In the genomic region with DNA sequence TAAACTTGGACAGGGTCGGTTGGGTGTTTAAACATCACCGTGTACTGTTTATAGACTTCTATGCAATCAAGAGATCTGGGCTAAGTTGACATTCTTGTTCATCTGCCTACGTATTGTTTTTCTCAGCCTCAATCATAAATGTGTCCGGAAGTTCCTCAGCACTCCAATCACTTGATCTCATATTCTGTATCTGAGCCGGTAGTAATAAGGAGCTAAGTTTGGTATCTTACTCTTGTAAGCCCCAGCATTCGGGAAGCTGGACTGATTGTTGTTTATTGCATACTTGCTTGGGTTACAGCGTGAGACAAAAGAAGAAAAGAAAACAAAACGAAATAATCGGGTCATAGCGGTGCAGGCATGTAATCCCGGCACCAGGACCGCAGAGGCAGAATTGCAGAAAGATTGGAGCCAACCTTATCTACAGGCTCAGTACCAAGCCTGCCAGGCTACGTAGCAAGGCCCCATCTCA, we compare ENCODE assay signal across 8 mouse cellular contexts. TPM values are rescaled to one million over a fixed set of nuclear protein-coding genes. Genes with fewer than 3 reads are reported as not detected.
A peak's percentile ranks its signal among the peaks of the same experiment; 100 is the strongest.
DNase-seq lines count a peak whose midpoint lies in the region; ATAC-seq and TF ChIP-seq lines count a peak whose summit lies in the region.

No protein-coding gene starts in this region.

- DNase-seq in heart, adult 2 months, result no peak
- no peak for DNase-seq in heart, postnatal 36 days
- DNase-seq in CD4-positive, CD25-positive, alpha-beta regulatory T cell, adult 2 months (ENCODE audit: low read depth, low spot score), result peak; percentile 73
- DNase-seq in embryo, embryonic 11 days, result peak; percentile 9
- peak; percentile 21 for DNase-seq in neural tube, embryonic 10.5 days (ENCODE audit: extremely low spot score, low spot score)
- DNase-seq in ovary, postnatal 36 days (ENCODE audit: low spot score), result no peak
- no peak for DNase-seq in urinary bladder, postnatal 36 days (ENCODE audit: low spot score in 2 of 2)

- no peak for TF ChIP-seq EP300 in heart, adult 2 months (IDR thresholded peaks at IDR 0.05; ENCODE audit: insufficient read depth, low read depth, low read length)

- H3K79me2 ChIP-seq in heart, adult 2 months (replicated peaks; ENCODE audit: control insufficient read depth, insufficient read depth, low read length), result peaks cover 4% of the 10 kb centered on the region

- peaks cover 2% of the 10 kb centered on the region; the same call in 1 of the 2 replicates for H3K36me3 ChIP-seq in heart, adult 2 months (ENCODE audit: control insufficient read depth, insufficient read depth, low read length)
- H3K36me3 ChIP-seq in intestine, embryonic 15.5 days, result no peaks in the 10 kb centered on the region

- TF ChIP-seq POLR2A in heart, adult 2 months (IDR thresholded peaks at IDR 0.05; ENCODE audit: insufficient read depth, low read depth, low read length), result no peak

- intact Hi-C loops in heart, adult 2 months (cut with DNase I), result loop anchor here (5.0 kb wide), 3 partner anchors 218 to 432 kb away; a partner anchor contains a TSS
- intact Hi-C loops in heart, postnatal 36 days (cut with DNase I), result no loop called here

- H3K4me1 ChIP-seq in heart, adult 2 months (ENCODE audit: control insufficient read depth, insufficient read depth, low read length), result peaks cover 10% of the 10 kb centered on the region
- peaks cover 16% of the 10 kb centered on the region for H3K4me1 ChIP-seq in intestine, embryonic 15.5 days (replicated peaks)

- H3K27me3 ChIP-seq in heart, adult 2 months (ENCODE audit: control insufficient read depth, insufficient read depth, low read length), result no peaks in the 10 kb centered on the region
- H3K27me3 ChIP-seq in intestine, embryonic 15.5 days (replicated peaks), result no peaks in the 10 kb centered on the region

- H3K9me3 ChIP-seq in intestine, embryonic 15.5 days, result no peaks in the 10 kb centered on the region

- peak overlapping the region; percentile 87 for H3K9ac ChIP-seq in heart, adult 2 months (ENCODE audit: low read depth, low read length)
- peak overlapping the region; percentile 93 for H3K9ac ChIP-seq in intestine, embryonic 15.5 days

- no peak for TF ChIP-seq CTCF in heart, adult 2 months (IDR thresholded peaks at IDR 0.05)

- ATAC-seq in intestine, embryonic 15.5 days, result peak; percentile 11; the same call in 1 of the 2 replicates

- WGBS in heart, adult 2 months, result 14% methylated on average over 13 of the region's 13 CpGs
- 24% methylated on average over 13 of the region's 13 CpGs for WGBS in intestine, embryonic 15.5 days

- H3K27ac ChIP-seq in heart, adult 2 months, result peak overlapping the region; percentile 97
- H3K27ac ChIP-seq in intestine, embryonic 15.5 days, result peak overlapping the region; percentile 99

- peak overlapping the region; percentile 72 for H3K4me3 ChIP-seq in heart, adult 2 months
- peak overlapping the region; percentile 93 for H3K4me3 ChIP-seq in intestine, embryonic 15.5 days (replicated peaks)

- peak overlapping the region; percentile 58 for H3K4me2 ChIP-seq in intestine, embryonic 15.5 days (replicated peaks)

RNA-seq across cellular contexts. Expression of a gene that starts 0.6 kb away (rescaled TPM):
- 10 to 100 TPM; 69.7 to 72.7 TPM for total RNA-seq in heart, adult 2 months (2021)
- polyA plus RNA-seq in heart, adult 2 months (2012; rRNA removed), result 27.7 and 62.3 TPM in 2 replicates
- total RNA-seq in heart, postnatal 36 days (2021), result 10 to 100 TPM; 73.5 to 75.7 TPM
- 151 and 167 TPM in 2 replicates for polyA plus RNA-seq in intestine, embryonic 15.5 days (2015; fragmentation: Nextera tagmentation; extraction: Ambion mirVana)

RNA-seq across cellular contexts. Expression of a gene that starts 57.7 kb away (rescaled TPM):
- total RNA-seq in heart, adult 2 months (2021), result under 1 TPM; 0.29 to 0.41 TPM
- 0.49 and 0.82 TPM in 2 replicates for polyA plus RNA-seq in heart, adult 2 months (2012; rRNA removed)
- total RNA-seq in heart, postnatal 36 days (2021), result under 1 TPM; 0.43 to 0.47 TPM
- 0.04 and 0.09 TPM in 2 replicates for polyA plus RNA-seq in intestine, embryonic 15.5 days (2015; fragmentation: Nextera tagmentation; extraction: Ambion mirVana)

Comparison
In these comparisons a context has a peak if more than half of its experiments do, and no peak if none do; other contexts are left out.
1. DNase-seq: peak in CD4-positive, CD25-positive, alpha-beta regulatory T cell, adult 2 months (single experiment), embryo, embryonic 11 days (single experiment) and neural tube, embryonic 10.5 days (single experiment); none in heart, adult 2 months (0 of 2), heart, postnatal 36 days (0 of 2), ovary, postnatal 36 days (single experiment) and urinary bladder, postnatal 36 days (0 of 2).